In genomic region chr14:103512802-103513472, GRCm38 (mm10) we compare ENCODE assay signal across 9 mouse cellular contexts. TPM values are rescaled to one million over a fixed set of nuclear protein-coding genes. Genes with fewer than 3 reads are reported as not detected.
DNase-seq lines count a peak whose midpoint lies in the region; ATAC-seq lines count a peak whose summit lies in the region.
"Had no signal": no experiment of that assay in that cellular context is flagged by ENCODE, and none has a peak within 500 bp of the region (broad histone marks: within the 10 kb centered on the region; RNA-seq: fewer than 3 reads in every experiment).

Gene Scel (plus strand): TSS chr14:103513342.

- H3K4me2 ChIP-seq in liver, embryonic 12.5 days, result 0 out of 2 replicates have a peak within 1 kb of the TSS, but pooled peaks have one; percentile 3
- peak within 1 kb of the TSS; percentile 45 for H3K4me2 ChIP-seq in forebrain, embryonic 13.5 days
- H3K4me2 ChIP-seq in kidney, embryonic 14.5 days (replicated peaks; ENCODE audit: low read depth, low read length), result peak within 1 kb of the TSS; percentile 19

- H3K36me3 ChIP-seq in liver, embryonic 12.5 days, result no peaks in the 10 kb centered on the region
- no peaks in the 10 kb centered on the region for H3K36me3 ChIP-seq in forebrain, embryonic 13.5 days (ENCODE audit: poor library complexity, severe bottlenecking)
- H3K36me3 ChIP-seq in kidney, embryonic 14.5 days (ENCODE audit: control insufficient read depth, insufficient read depth, low read length), result no peaks in the 10 kb centered on the region
- H3K36me3 ChIP-seq in midbrain, embryonic 10.5 days, result no peaks in the 10 kb centered on the region

- no peak within 1 kb of the TSS for H3K27ac ChIP-seq in liver, embryonic 12.5 days
- no peak within 1 kb of the TSS for H3K27ac ChIP-seq in forebrain, embryonic 13.5 days
- no peak within 1 kb of the TSS for H3K27ac ChIP-seq in kidney, embryonic 14.5 days (ENCODE audit: low read depth, low read length)
- peak within 1 kb of the TSS; percentile 2; the same call in 1 of the 2 replicates for H3K27ac ChIP-seq in midbrain, embryonic 10.5 days (replicated peaks)
- H3K27ac ChIP-seq: macrophage had no signal

- no peak within 1 kb of the TSS for H3K4me3 ChIP-seq in liver, embryonic 12.5 days
- no peak within 1 kb of the TSS for H3K4me3 ChIP-seq in forebrain, embryonic 13.5 days
- peak within 1 kb of the TSS; percentile 1; the same call in 1 of the 2 replicates for H3K4me3 ChIP-seq in kidney, embryonic 14.5 days (ENCODE audit: low read length)
- H3K4me3 ChIP-seq in midbrain, embryonic 10.5 days, result no peak within 1 kb of the TSS; the same call in 1 of the 2 replicates

- no peaks in the 10 kb centered on the region for H3K9me3 ChIP-seq in liver, embryonic 12.5 days (replicated peaks)
- H3K9me3 ChIP-seq in forebrain, embryonic 13.5 days (replicated peaks), result no peaks in the 10 kb centered on the region
- H3K9me3 ChIP-seq in kidney, embryonic 14.5 days (ENCODE audit: control insufficient read depth, low read length), result no peaks in the 10 kb centered on the region
- no peaks in the 10 kb centered on the region for H3K9me3 ChIP-seq in midbrain, embryonic 10.5 days (replicated peaks)

- H3K9ac ChIP-seq in liver, embryonic 12.5 days, result no peak within 1 kb of the TSS
- H3K9ac ChIP-seq in forebrain, embryonic 13.5 days, result no peak within 1 kb of the TSS
- H3K9ac ChIP-seq in kidney, embryonic 14.5 days (ENCODE audit: low read depth, low read length), result no peak within 1 kb of the TSS

- no peak for DNase-seq in liver
- DNase-seq in midbrain, embryonic 10.5 days (ENCODE audit: low spot score), result no peak
- no peak for DNase-seq in thymus, postnatal 36 days
- DNase-seq in adrenal gland, postnatal 4 days (ENCODE audit: low spot score in 2 of 2), result no peak

- H3K4me1 ChIP-seq in liver, embryonic 12.5 days, result no peaks in the 10 kb centered on the region
- peaks cover 14% of the 10 kb centered on the region for H3K4me1 ChIP-seq in forebrain, embryonic 13.5 days
- no peaks in the 10 kb centered on the region for H3K4me1 ChIP-seq in kidney, embryonic 14.5 days (ENCODE audit: control insufficient read depth, insufficient read depth, low read length)
- H3K4me1 ChIP-seq in midbrain, embryonic 10.5 days, result peaks cover 14% of the 10 kb centered on the region

- WGBS in liver, embryonic 12.5 days (ENCODE audit: insufficient replicate concordance), result 22% methylated on average over 14 of the region's 14 CpGs
- WGBS in forebrain, embryonic 13.5 days, result 11% methylated on average over 14 of the region's 14 CpGs
- 22% methylated on average over 14 of the region's 14 CpGs for WGBS in kidney, embryonic 14.5 days
- WGBS in midbrain, embryonic 10.5 days, result 26% methylated on average over 14 of the region's 14 CpGs

- no peaks in the 10 kb centered on the region for H3K27me3 ChIP-seq in liver, embryonic 12.5 days (replicated peaks)
- no peaks in the 10 kb centered on the region for H3K27me3 ChIP-seq in forebrain, embryonic 13.5 days
- H3K27me3 ChIP-seq in kidney, embryonic 14.5 days (ENCODE audit: control insufficient read depth, insufficient read depth, low read length), result no peaks in the 10 kb centered on the region
- no peaks in the 10 kb centered on the region; the same call in 1 of the 2 replicates for H3K27me3 ChIP-seq in midbrain, embryonic 10.5 days (ENCODE audit: low read depth, poor library complexity, severe bottlenecking)

- ATAC-seq in liver, embryonic 12.5 days, result no peak
- peak; percentile 63; the same call in 1 of the 2 replicates for ATAC-seq in forebrain, embryonic 13.5 days
- ATAC-seq in kidney, embryonic 14.5 days (ENCODE audit: low FRiP score, low TSS enrichment), result peak; percentile 87; the same call in 1 of the 2 replicates
- no peak for ATAC-seq in activated CD4-positive, CD25-positive, alpha-beta regulatory T cell, adult 4 months

RNA-seq across cellular contexts. Expression of gene Scel, which starts in this region (rescaled TPM):
- 0.16 and 0.17 TPM in 2 replicates for polyA plus RNA-seq in liver, embryonic 12.5 days (2016; fragmentation: Nextera tagmentation; extraction: Ambion mirVana)
- polyA plus RNA-seq in forebrain, embryonic 13.5 days (2015; fragmentation: Nextera tagmentation; extraction: Ambion mirVana), result 0.10 TPM in 1 of 2 replicates, not detected in the other
- polyA plus RNA-seq in kidney, embryonic 14.5 days (2014; fragmentation: Nextera tagmentation; extraction: Ambion mirVana), result 1.2 and 2.0 TPM in 2 replicates
- 0.22 and 0.38 TPM in 2 replicates for polyA plus RNA-seq in midbrain, embryonic 10.5 days (2016; fragmentation: Nextera tagmentation; extraction: Ambion mirVana)
- not detected for polyA plus RNA-seq in activated CD4-positive, CD25-positive, alpha-beta regulatory T cell, adult 4 months (2017; shearing (Covaris generic))
- total RNA-seq in adrenal gland, postnatal 4 days (2021), result under 1 TPM; 0.17 to 0.50 TPM

Comparison
In these comparisons a context has a peak if more than half of its experiments do, and no peak if none do; other contexts are left out.
1. Peak in ATAC-seq and H3K4me2 ChIP-seq in forebrain, embryonic 13.5 days; RNA of the gene not detected or under 1 TPM.